Mouse (Mus musculus): ENCODE results near the gene Slc2a9. TPM values are rescaled to one million over a fixed set of nuclear protein-coding genes. Genes with fewer than 3 reads are reported as not detected.

The Slc2a9 gene
- polyA plus RNA-seq, 1 experiment: 9.7 TPM

DNA sequence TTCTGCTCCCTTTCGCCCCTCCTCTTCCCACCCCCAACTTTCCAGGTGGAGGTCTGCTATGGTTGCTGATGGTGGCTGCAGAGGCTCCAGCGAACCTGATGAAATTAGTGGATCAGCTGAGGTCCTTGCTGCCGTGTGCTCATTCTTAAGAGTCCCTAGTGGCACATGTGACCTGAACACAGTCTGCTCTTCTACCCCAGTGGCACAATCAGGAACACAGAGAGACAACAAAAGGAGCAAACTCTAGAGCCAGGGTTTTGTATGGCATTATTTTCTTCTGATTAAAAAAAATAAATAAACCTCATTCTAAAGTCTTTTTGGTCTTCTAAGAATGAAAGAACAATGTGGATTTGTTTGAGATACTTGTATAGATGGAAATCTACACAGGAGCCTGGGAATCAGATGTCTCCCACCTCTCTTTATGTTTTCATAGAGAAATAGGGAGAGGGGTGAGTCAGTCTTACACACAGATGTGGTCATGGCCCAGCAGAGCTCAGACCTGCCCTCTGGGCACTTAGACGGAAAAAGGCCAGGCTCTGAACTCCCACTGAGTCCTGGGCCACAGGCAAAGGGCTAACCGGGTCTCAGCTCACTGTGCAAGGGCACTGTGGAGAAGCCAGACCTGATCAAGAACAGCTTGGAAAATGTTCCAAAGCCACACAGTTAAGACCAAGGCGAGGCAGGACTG is 1.9 kb upstream of the Slc2a9 start:
- TF ChIP-seq CTCF (conservative IDR thresholded peaks at IDR 0.05; ENCODE audit: insufficient read depth, insufficient read length, low read depth, low read length): no peak
- TF ChIP-seq POLR2A (IDR thresholded peaks at IDR 0.05; ENCODE audit: low read depth, low read length): no peak
- Histone ChIP-seq H3K27ac (ENCODE audit: insufficient read depth, low read depth, low read length) (no peak overlapping the region), H3K4me3 (ENCODE audit: insufficient read depth, low read depth, low read length) (no peak overlapping the region), H3K36me3 (ENCODE audit: control insufficient read depth, insufficient read depth, low read length) (no peaks in the 10 kb centered on the region), H3K4me1 (ENCODE audit: control insufficient read depth, insufficient read depth, low read length) (no peaks in the 10 kb centered on the region), H3K27me3 (replicated peaks; ENCODE audit: control insufficient read depth, insufficient read depth, low read length) (no peaks in the 10 kb centered on the region)
- DNase-seq: no peak
- WGBS: 68% methylated on average over 6 of the region's 6 CpGs

DNA sequence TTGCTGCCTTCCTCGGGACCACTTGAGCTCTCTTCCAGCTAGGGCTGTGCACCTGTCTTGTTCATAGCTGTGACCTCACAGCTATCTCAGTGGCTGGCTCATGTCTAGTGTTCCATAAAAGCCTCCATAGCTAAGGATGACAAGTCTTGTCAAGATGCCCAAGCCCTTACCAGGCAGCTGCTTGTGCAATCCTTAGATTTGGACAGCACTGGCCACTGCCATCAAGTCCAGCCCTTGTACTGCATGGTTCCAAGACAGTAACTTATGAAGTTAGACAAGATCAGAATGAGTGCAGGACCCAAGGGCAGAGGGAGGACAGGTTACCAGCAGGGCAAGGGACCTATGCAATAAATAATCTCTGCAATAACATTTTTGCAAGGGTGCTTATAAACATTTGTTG is 1.2 kb upstream of the Slc2a9 start:
- no peak overlapping the region for H3K27ac ChIP-seq (ENCODE audit: insufficient read depth, low read depth, low read length)
- 70% methylated on average over 1 of the region's 1 CpGs for WGBS
- H3K36me3 ChIP-seq (ENCODE audit: control insufficient read depth, insufficient read depth, low read length): no peaks in the 10 kb centered on the region
- no peaks in the 10 kb centered on the region for H3K4me1 ChIP-seq (ENCODE audit: control insufficient read depth, insufficient read depth, low read length)
- no peaks in the 10 kb centered on the region for H3K27me3 ChIP-seq (replicated peaks; ENCODE audit: control insufficient read depth, insufficient read depth, low read length)
- no peak overlapping the region for H3K4me3 ChIP-seq (ENCODE audit: insufficient read depth, low read depth, low read length)
- DNase-seq: no peak
- no peak for TF ChIP-seq POLR2A (IDR thresholded peaks at IDR 0.05; ENCODE audit: low read depth, low read length)
- no peak for TF ChIP-seq CTCF (conservative IDR thresholded peaks at IDR 0.05; ENCODE audit: insufficient read depth, insufficient read length, low read depth, low read length)

DNA sequence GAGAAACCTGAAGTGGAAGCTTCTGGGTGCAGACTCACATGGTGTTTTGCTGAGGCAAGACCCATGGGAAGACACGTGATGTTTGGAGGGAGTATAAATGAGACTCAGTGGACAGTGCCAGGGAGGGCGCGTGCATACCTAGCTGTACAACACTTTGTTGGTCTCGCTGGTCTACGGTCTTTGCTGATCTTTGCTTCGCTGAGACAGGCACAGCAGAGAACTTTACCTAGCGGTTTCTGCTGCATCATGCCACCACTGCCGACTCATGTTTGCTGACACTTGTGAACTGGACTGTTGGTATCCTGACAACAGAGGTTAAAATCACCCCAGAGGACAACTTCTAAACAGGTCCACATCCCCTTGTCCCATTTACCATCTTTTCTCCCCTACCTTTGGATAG is 2.9 kb downstream of the Slc2a9 start:
- DNase-seq: no peak
- Histone ChIP-seq H3K27me3 (replicated peaks; ENCODE audit: control insufficient read depth, insufficient read depth, low read length) (no peaks in the 10 kb centered on the region), H3K4me3 (ENCODE audit: insufficient read depth, low read depth, low read length) (no peak overlapping the region), H3K4me1 (ENCODE audit: control insufficient read depth, insufficient read depth, low read length) (0 out of 2 replicates have a peak, but pooled peaks cover 2% of the 10 kb centered on the region), H3K27ac (ENCODE audit: insufficient read depth, low read depth, low read length) (no peak overlapping the region), H3K36me3 (ENCODE audit: control insufficient read depth, insufficient read depth, low read length) (no peaks in the 10 kb centered on the region)
- TF ChIP-seq POLR2A (IDR thresholded peaks at IDR 0.05; ENCODE audit: low read depth, low read length) (no peak), CTCF (conservative IDR thresholded peaks at IDR 0.05; ENCODE audit: insufficient read depth, insufficient read length, low read depth, low read length) (no peak)
- WGBS: 80% methylated on average over 8 of the region's 8 CpGs

DNA sequence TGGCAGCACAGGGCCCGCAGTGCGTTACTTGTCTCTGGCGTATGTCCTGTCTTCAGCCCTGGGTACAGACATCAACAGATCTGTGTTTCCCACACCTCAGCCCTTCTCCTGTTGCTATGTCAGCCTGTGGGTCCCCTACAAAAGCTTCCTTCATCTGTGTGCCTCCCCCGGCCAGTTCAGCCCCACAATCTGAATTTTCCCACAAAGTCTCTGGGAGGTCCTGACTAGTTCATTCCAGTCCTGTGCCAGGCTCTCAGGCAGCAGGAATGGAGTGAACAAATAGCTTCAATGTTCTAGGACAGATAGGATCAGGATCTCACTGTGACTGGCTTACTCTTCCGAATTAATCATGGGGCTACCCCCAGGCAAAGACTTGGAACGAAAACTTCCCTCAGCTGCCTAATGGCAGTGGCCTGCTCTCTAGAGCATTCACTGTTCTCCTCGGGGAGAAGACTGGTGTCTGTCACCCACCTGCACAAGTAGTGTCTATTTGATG is 3.6 kb downstream of the Slc2a9 start:
- Histone ChIP-seq H3K4me1 (ENCODE audit: control insufficient read depth, insufficient read depth, low read length) (0 out of 2 replicates have a peak, but pooled peaks cover 2% of the 10 kb centered on the region), H3K27me3 (replicated peaks; ENCODE audit: control insufficient read depth, insufficient read depth, low read length) (no peaks in the 10 kb centered on the region), H3K4me3 (ENCODE audit: insufficient read depth, low read depth, low read length) (no peak overlapping the region), H3K36me3 (ENCODE audit: control insufficient read depth, insufficient read depth, low read length) (no peaks in the 10 kb centered on the region), H3K27ac (ENCODE audit: insufficient read depth, low read depth, low read length) (peak overlapping the region; percentile 40; the same call in 1 of the 2 replicates)
- DNase-seq: no peak
- WGBS: 78% methylated on average over 7 of the region's 7 CpGs
- no peak for TF ChIP-seq POLR2A (IDR thresholded peaks at IDR 0.05; ENCODE audit: low read depth, low read length)
- no peak for TF ChIP-seq CTCF (conservative IDR thresholded peaks at IDR 0.05; ENCODE audit: insufficient read depth, insufficient read length, low read depth, low read length)

DNA sequence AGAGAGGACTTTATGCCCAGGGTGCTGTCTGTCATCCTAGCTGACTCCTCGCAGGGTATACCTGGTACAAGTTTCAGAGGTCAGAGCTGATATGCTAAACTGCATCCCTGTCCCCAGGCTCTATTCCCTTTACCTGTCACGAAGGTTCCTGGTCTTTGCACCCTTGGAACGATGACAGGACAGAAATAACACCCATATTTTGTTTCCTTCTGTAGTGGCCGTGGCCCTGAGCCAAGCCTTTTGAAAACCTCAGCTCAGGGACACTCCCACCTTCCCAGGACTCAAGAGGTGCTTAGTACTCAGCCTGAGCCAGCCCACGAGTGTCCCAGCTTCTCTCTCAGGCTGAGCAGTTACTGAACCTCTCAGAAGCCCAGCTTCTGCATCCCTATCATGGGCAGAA is 4.5 kb downstream of the Slc2a9 start:
- H3K36me3 ChIP-seq (ENCODE audit: control insufficient read depth, insufficient read depth, low read length): no peaks in the 10 kb centered on the region
- H3K27ac ChIP-seq (ENCODE audit: insufficient read depth, low read depth, low read length): no peak overlapping the region
- DNase-seq: peak; percentile 68
- TF ChIP-seq CTCF (conservative IDR thresholded peaks at IDR 0.05; ENCODE audit: insufficient read depth, insufficient read length, low read depth, low read length) (no peak), POLR2A (IDR thresholded peaks at IDR 0.05; ENCODE audit: low read depth, low read length) (no peak)
- H3K4me1 ChIP-seq (ENCODE audit: control insufficient read depth, insufficient read depth, low read length): 0 out of 2 replicates have a peak, but pooled peaks cover 2% of the 10 kb centered on the region
- no peaks in the 10 kb centered on the region for H3K27me3 ChIP-seq (replicated peaks; ENCODE audit: control insufficient read depth, insufficient read depth, low read length)
- H3K4me3 ChIP-seq (ENCODE audit: insufficient read depth, low read depth, low read length): no peak overlapping the region
- WGBS: 27% methylated on average over 5 of the region's 5 CpGs

DNA sequence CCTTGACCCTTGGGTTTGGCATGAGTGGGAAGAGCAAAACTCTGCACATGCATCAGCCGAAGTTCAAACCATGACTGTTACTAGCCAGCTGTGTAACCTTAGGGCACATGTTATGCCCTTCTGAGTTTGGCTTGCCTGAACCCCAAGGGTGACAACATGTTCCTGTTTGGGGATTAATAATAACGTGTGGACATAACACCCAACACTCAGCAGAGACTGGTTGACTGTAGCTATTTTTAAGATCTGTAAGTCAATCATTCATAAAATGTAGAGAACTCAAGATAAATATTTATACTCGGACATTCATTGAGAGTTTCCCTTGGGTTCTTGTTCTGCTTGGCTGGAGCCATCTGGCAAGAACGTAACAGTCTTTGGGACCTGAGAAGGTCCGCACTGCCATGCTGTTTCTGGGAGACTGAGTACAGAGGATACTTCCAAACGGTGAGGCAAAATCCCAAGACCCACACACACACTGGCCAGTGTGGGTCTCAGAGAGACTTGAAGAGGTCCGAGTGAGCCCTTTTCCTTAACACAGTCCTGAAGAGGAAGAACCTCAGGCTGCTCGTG is 6.4 kb downstream of the Slc2a9 start:
- peak; percentile 73 for DNase-seq
- no peak overlapping the region for H3K4me3 ChIP-seq (ENCODE audit: insufficient read depth, low read depth, low read length)
- TF ChIP-seq POLR2A (IDR thresholded peaks at IDR 0.05; ENCODE audit: low read depth, low read length) (no peak), CTCF (conservative IDR thresholded peaks at IDR 0.05; ENCODE audit: insufficient read depth, insufficient read length, low read depth, low read length) (no peak)
- no peak overlapping the region for H3K27ac ChIP-seq (ENCODE audit: insufficient read depth, low read depth, low read length)
- 0 out of 2 replicates have a peak, but pooled peaks cover 2% of the 10 kb centered on the region for H3K4me1 ChIP-seq (ENCODE audit: control insufficient read depth, insufficient read depth, low read length)
- 33% methylated on average over 8 of the region's 8 CpGs for WGBS
- H3K36me3 ChIP-seq (ENCODE audit: control insufficient read depth, insufficient read depth, low read length): no peaks in the 10 kb centered on the region
- H3K27me3 ChIP-seq (replicated peaks; ENCODE audit: control insufficient read depth, insufficient read depth, low read length): no peaks in the 10 kb centered on the region

DNA sequence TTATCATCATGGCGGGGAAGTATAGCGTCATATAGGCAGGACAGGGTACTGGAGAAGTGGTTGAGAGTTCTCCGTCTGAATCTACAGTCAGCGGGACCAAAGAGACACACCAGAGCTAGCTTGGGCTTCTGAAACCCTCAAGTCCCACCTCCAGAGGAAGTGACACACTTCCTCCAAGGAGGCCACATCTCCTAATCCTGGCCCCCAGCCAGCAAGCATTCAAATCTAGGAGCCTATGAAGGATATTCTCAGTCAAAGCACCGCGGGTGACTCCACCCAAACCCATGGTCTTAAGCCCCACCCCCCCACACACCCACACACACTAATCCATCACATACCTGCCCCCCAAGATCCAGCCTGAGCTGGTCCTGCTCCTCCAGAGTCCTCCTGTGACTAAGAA is 9.1 kb downstream of the Slc2a9 start:
- 85% methylated on average over 6 of the region's 6 CpGs for WGBS
- H3K27ac ChIP-seq (ENCODE audit: insufficient read depth, low read depth, low read length): no peak overlapping the region

More for the DNA sequence above, 9.1 kb downstream of the Slc2a9 start:
- Histone ChIP-seq H3K36me3 (ENCODE audit: control insufficient read depth, insufficient read depth, low read length) (no peaks in the 10 kb centered on the region), H3K4me3 (ENCODE audit: insufficient read depth, low read depth, low read length) (no peak overlapping the region), H3K27me3 (replicated peaks; ENCODE audit: control insufficient read depth, insufficient read depth, low read length) (no peaks in the 10 kb centered on the region), H3K4me1 (ENCODE audit: control insufficient read depth, insufficient read depth, low read length) (peaks cover 2% of the 10 kb centered on the region; the same call in 1 of the 2 replicates)
- no peak for DNase-seq
- no peak for TF ChIP-seq POLR2A (IDR thresholded peaks at IDR 0.05; ENCODE audit: low read depth, low read length)
- TF ChIP-seq CTCF (conservative IDR thresholded peaks at IDR 0.05; ENCODE audit: insufficient read depth, insufficient read length, low read depth, low read length): no peak

Measured in kidney, adult 2 months (tissue).